Mouse (Mus musculus) c-Kit-positive CD71-positive TER-119-positive erythroid progenitor cells, embryonic 14.5 days (primary cell): ENCODE results near the gene Slc38a10.
A peak's percentile ranks its signal among the peaks of the same experiment; 100 is the strongest.

Source experiments
- DNase-seq: peaks from one replicate; pipeline ENCODE4 v3.0.0-alpha.2; 2013; ENCODE audit warnings: low spot score

The Slc38a10 gene

DNA sequence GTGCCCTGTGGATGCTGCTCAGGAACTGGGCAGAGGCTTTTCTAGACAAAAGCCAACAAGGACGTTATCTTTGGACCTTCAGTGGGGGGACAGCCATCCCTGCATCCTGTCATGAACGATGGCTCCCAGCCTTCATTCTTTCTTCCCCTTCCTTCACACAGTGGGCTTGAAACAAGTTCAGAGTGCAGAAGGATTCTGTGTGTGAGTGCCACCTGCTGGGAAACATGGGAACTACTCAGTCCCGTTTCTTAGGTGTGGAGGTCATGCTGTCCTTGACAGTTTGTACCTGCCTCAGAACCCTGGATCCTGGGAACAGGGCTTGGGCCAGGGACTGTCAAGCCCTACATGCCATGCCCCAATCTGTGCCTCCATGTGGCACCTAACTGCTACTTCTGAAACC lies 50.1 kb downstream of the Slc38a10 start:
- DNase-seq = peak; percentile 65

DNA sequence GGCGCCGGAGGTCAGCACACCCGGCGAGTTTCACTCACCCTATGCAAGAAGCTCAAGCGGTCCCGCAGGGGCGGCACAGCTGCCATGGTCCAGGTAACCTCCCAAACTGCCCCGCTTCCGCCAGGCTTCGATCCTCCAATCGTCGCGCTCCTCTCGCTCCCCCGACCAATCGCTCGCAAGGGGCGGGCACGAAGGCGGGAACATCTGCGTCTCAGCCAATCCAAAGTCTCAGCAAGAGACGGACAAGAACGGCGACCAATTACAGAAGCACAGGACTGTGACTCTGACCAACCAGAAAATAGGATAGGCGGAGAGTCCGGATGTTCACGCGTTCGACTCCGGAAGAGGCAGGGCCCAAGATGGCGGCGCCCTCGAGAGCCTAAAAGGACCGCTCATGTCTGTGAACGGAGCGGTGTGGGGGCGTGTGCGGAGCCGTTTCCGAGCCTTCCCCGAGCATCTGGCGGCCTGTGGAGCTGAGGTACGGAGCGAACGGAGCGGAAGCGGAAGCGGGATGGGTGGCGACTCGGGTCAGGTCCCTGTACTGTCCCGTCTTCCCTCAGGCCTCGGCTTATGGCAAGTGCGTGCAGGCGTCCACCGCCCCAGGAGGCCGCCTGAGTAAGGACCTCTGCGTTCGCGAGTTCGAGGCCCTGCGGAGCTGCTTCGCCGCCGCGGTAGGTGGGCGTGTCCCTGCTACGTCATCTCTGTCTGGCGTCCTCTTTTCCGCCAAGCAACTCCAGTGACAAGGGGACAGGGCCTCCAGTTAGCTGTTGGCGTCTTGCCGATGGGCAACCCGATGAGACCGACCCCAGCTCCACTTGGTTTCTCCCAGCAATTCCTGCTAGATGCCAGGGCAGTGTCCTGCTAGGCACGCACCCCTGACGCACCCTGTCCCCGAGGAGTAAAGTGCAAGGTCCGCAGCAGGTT lies 52.3 kb downstream of the Slc38a10 start, which contains the start of the genes Tepsin and Ndufaf8:
Tepsin (minus strand) TSS at position 144 of the 924 bp plus-strand sequence.
Ndufaf8 (plus strand) TSS at position 341 of the 924 bp plus-strand sequence.
- DNase-seq = peak; percentile 97

DNA sequence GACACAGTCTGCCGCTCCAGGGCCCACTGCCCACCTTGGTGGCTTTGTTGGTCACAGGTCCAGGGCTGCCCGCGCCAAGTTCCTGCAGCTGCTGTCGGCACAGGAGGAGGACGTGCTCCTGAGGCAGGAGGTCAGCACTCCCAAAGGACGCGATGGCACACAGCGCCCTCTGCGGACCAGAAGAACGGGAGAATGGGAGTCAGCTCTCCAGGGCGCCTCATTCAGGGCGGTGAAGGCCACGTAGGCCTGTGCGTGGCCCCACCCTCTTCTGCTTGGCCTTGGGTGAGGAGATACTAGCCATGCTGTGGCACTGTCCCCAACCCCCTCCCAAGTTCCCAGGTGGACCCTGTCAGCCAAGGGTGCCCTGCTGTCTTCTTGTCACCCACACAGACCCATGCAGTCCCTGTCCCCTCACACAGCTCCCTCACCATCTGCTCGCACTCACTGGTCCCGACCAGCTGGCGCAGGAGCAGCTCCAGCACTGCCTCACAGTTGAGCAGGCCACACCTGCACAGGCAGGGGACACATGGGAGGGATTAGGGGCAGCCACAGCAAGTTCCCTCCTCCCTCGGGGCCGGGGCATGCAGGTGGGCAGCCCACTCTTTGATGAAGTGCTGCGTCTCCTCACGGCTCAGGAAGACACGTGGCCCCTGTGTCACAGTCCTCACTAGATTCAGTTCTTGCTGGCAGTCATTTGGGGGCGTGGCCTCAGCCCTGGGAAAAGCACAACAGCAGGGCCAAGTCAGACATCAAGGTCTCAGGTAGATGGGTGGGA lies 58.1 kb downstream of the Slc38a10 start:
- no peak for DNase-seq

DNA sequence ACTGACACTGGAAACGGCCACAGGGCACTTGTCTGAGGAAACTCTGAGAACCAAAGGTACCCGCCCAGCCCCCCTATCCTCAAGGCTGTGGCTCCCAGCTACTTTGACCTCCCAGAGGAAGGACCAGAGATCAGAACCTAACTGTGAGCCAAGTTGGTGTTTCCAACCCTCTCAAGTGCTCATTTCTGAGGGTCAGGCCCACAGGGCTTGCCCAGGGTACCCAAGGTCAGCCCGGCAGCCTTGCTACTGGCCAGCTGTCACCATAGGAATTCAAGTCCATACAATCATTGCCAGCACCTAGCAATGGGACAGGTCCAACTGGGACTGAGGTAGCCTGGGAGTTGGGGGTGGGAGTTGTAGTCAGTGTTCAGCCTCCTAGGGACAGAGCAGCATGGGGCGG lies 60.5 kb downstream of the Slc38a10 start:
- DNase-seq = no peak

DNA sequence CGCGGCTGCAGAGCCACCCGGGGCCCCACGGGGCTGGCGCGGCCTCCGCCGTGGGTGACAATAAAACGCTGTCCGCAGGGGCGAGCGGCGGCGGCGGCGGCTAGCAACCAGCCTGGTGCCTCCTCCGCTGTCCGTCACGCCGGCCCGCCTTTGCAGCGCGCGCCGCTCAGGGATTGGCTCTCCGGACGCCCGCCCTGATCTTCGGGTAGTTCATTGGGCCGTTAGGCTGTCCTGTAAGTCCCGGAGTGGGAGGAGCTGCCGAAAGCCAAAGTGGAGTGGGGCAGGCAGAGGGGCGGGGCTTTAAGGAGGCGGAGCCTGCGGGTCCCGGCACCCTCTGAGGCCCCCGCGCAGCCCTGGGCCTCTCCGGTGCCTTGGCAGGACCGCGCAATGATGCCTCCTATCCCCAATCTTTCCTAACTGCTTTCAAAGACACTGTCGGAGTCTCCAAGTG lies 64.4 kb downstream of the Slc38a10 start, which contains the start of gene Cep131:
Cep131 (minus strand) TSS at position 126 of the 451 bp plus-strand sequence.
- peak; percentile 97 for DNase-seq

DNA sequence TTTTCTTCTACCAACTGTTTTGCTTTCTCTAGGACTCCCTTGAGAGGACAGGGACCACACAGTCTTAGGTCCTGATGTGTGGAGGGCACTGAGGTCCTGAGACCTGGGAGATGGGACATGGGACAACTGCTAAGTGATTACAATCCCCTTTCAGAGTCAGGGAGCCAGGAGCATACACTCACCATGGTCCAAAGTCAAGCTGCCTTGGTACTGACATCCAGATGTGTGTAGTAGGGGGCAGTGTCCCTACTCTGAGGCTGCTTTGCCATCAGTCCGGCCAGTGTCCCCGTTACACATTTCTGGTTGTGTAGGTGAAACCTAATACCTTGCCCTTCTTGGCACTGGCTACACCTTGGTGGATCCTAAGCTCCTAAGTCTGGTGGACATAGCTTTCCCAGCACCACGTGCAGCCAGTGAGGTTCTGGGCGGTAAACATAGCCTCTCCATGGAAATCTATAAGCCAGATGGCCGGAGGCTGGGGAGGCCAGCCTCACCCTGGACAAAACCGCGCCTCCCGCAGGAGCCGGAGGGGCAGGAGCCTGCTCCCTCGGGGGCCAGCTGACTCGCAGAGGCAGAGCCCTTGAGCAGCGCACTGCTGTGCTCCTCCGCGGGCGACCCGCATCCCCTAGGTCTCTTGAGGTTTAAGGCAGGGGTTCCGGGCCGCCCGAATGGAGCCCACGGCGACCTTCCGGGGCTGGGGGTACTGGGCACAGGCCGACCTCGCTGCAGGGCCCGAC lies 65.1 kb downstream of the Slc38a10 start:
- no peak for DNase-seq

DNA sequence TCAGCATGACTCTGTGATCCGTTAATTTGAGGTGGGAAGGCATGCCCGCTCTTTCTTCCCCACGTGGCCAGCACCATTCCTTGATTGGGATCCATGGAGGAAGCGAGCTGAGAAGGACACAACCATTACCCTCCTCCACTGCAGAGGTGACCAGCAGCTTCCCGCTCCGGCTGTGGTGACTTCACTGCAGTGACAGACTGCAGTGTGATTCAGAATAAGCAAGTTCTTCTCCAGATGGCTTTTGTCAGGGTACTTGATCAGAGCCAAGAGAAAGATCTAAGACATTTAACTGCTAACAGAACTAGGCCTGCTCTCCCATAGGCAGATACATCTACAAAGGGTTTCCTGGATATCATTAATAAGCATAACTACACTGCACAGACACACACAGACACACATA lies 70.9 kb downstream of the Slc38a10 start:
- DNase-seq = no peak

DNA sequence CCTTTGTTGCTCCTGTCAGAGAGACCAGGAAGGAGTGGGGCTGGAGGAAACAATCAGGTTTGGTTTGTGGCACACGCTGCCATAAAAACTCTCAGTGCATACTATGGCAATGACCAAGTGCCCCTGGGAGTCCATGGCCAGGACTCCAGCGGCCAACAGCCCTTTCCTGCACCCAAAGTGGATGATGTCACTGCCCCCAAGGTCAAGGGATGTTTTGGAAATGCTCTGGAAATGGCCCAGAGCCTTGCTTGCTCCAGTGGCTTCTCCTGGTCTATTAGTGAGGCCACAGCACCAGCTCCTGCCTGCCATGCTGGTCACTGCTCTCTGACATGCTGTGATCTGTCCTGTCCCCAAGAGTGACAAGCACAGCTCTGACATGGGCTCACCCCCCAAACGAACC lies 75.0 kb downstream of the Slc38a10 start:
- DNase-seq = no peak

DNA sequence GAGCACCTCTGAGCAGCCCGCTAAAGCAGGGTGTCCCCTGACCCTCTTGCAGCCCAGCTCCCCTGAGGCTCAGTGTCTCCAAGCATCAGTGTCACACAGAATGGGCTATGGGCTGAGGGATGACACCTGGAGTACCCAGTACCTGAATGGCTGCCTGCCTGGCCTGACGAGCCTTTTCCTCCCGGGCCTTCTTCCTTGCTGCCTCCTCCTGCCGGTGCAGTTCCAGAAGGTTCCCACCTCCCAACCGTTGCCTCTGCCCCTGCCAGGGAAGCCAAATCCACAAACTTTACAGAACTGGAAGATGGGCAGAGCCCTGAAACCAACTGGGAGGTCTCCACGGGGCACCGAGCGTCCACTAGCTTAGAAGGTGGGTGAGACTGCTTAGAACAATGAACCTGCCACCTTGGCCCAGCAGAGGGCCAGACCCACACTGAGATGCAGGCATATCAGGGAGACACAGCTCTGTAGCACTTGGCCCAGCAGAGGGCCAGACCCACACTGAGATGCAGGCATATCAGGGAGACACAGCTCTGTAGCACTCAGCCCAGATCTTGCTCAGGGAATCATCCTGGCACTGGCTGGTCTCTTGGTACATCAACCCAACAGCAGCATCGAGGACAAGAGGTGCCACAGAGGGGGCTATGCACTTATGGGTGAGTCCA lies 78.0 kb downstream of the Slc38a10 start:
- DNase-seq = no peak

DNA sequence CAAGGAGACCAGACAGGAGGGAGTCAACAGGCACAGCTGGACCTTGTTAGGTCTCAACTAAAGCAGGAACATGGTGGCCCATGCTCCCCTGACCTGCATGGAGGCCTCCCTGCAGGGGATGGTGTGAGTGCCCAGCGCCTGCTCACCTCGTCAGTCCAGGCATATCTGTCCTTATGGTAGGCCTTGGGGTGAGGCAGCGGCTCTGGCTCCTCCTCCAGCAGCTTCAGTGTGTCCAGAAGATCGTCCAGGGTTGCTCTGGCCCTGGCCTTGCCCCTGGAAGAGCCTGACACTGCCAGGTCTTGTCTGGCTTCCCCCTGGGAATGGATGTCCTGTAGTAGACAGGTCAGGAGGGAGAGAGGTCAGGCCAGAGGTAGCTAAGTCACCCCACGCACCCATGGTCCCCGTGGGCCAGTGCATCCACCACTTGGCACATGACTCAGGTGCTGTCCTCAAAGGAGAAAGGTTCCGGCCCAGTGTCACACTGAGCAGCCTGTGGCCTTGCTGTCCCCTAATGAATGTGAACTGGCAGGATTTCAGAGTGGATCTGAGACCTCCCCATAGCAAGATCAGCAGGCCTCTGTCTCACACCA lies 79.3 kb downstream of the Slc38a10 start:
- no peak for DNase-seq

DNA sequence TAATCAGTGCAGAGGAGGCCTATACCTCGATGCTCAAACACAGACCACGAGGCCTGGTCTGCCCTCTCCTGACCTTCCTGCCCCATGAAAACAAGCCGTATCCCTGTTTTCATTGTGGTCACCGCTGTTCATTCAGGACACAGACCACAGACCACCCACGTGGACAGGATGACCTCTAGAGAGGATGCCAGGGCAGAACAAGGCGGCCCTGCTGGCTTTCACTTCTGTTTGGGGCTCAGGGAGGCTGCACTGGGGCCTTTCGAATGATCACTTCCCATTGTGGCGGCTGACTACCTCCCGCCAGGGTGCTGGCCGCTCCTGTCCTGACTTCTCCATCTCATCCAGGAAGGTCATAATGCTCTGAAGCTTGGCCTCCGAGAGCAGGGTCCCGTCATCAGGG lies 80.1 kb downstream of the Slc38a10 start:
- no peak for DNase-seq

DNA sequence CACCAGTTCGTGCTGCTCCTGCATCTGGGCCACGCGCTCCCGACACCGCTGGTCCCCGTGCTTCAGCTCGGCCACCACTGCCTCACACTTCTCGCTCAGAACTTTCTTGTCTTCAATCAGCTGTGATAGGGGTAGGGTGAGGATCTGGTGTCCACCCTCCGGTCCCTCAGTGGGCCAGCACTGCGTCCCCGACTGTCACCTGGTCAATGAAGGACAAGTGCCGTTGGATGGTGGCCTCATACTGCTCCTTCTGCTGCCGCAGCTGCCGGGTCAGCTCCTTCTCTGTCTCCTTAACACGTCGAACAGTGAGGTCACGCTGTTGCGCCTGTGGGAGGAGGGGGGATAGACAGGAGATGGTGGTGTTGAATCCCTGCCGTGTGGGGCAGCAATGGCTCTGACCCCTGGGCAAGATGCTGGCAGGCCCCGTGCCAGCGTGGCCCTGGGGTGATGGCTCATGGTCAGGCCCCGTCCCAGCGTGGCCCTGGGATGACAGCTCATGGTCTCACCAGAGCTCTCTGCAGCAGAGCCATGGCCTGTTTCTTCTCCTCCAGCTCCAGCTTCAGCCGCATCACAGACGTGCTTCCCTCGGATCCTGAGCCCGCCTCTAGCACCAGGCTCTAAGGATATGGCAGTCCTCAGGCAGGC lies 80.7 kb downstream of the Slc38a10 start:
- no peak for DNase-seq

DNA sequence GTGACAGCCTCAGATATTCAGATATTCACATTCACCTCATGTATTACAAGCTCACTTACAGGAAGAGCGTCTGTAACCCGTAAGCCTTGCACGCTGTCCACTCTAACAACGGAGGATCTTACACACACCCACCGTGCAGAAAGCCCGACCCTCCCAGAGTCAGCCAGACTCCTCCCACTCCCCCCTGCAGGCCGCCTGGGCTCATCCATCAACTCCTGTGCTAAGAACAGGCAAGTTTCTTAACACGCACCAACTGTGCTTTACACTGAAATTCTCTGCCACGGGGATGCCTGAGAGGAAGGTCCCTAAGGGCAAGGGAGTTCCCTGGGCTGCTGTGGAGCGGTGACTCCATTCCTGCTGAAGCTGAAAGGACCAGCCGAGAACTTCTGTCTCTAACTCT lies 81.9 kb downstream of the Slc38a10 start:
- DNase-seq = no peak

DNA sequence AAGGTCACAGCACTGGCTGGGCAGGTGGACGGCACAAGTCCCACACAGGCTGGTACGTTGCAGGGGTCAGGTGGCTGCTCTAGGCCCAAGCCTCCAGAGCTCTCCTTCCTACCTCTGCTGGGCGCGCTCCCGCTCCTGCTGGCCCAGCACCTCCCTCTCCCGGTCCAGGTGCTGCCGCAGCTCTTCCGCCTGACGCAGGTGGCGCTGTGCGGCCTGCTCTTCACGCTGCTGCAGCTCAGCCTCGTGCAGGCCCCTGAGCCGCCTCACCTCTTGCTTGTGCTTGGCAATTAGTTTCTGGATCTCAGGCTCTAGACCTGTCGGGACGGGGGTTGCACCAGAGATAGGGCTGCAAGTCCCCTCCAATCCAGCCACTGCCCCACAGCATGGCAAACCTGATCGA lies 83.3 kb downstream of the Slc38a10 start:
- no peak for DNase-seq

DNA sequence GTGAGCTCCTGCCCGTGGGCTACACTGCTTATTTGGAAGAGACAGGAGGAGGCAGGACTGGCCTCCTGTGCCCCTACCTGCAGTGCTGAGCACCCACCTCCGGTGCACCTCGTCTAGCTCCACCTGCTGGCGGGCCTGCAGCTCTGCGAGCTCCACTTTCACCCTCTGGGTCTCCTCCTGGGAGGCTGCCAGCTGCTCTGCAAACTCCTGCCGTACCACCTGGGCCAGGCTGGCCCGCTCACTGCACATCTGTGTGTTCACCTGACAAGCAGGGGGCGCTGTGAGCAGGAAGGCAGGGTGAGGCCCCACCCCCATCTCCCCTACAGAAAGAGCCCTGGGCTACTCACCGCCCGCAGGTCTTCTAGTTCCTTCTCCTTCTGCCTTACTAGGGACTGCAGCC lies 85.9 kb downstream of the Slc38a10 start:
- peak; percentile 13 for DNase-seq

DNA sequence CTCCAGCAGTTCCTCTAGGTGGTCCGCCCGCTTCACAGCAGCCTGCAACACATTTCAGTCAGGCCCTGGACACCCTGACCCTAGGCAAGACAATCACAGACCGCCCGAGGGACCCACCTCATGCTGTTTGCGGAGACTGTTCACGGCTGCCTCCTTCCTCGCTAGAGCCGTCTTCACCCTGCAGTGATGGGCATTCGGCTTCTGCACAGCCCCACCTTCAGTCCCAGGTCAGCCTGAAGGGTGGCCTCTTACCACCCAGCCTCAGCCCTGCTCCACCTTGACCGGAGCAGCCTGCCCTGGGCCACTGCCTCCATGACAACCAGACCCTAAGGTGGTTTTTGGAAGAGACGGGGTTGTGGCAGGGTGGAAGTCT lies 86.5 kb downstream of the Slc38a10 start:
- no peak for DNase-seq

DNA sequence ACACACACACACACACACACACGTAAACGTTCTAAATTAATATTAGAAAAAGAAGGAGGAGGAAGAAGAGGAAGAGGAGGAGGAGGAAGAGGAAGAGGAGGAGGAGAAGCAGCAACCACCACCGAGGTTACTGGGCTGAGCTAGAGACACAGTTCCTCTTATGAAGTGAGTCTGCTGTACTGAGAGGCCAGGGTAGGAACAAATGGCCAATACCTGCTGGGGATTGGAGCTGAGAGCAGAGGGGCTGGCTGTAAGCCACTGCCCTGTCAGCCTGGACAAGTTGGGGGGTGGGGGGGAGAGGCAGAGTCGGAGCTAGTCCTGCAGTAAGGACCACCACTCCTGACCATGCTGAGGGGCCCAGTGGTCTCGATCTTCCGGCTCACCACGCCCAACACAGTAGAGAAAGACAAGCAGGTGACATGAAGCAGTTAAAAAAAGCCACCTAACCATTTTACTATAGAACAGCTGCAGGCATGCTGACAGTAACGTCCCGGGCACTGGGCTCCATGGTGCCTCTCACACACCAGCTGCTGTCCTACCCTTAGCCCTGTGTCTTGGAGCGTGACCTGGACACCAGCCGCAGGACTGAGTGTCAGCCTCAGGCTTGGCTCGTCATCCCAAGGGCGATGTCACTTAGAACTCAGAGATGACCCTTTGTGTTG lies 87.0 kb downstream of the Slc38a10 start:
- no peak for DNase-seq

DNA sequence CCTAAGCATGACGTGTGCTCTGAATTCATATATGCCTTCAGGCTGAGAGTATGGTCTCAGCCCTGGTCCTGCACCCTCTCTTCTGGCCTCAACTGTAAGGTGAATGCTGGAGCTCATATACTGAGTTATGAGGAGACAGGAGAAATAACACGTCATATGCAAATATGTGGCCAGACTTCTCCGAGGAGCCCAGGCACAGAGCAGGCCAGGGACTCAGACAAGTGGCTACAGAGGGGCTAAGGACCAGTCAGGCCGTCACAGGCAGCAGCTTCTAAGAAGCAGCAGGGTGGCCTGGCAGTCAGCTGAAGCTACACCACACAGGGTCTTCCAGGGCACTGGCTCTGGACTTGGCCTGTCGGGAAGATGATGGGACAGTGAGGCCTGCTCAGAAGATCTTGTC lies 87.8 kb downstream of the Slc38a10 start:
- no peak for DNase-seq

DNA sequence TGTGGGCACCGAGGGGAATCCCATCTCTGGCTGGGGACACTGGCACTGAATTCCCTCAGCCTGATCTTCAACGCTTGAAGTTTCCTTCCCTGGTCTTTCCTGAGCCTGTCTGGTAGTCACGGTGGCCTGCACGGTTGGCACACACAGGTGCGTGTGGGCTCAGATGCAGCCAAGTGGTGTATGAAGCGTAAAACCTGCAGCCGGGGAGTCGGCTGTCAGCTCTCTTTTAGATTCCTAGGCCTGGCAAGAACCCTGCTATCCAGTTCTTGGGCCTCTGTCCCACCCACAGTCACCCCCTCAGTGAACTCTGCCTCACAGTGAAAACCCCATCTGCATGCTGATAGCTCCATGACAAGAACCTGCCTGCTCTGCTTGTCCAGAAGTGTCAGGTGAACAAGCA lies 90.5 kb downstream of the Slc38a10 start:
- DNase-seq = no peak
